Mouse (Mus musculus) spleen, adult 2 months (tissue): ENCODE measurements around the gene Slc34a1.

Experiments
- CTCF ChIP-seq: fragments of 200-500 bp; IDR thresholded peaks from 2 replicates; pipeline ENCODE4 v1.5.1; 2011; ENCODE audit warnings: mild to moderate bottlenecking, inconsistent platforms; ENCODE audit not compliant: insufficient read depth, insufficient read length, insufficient replicate concordance; ENCODE audit errors: extremely low read depth
- POLR2A ChIP-seq: fragments of 200-500 bp; IDR thresholded peaks from 2 replicates; pipeline ENCODE4 v1.6.1; 2011; ENCODE audit warnings: low read depth, low read length, inconsistent platforms

DNA sequence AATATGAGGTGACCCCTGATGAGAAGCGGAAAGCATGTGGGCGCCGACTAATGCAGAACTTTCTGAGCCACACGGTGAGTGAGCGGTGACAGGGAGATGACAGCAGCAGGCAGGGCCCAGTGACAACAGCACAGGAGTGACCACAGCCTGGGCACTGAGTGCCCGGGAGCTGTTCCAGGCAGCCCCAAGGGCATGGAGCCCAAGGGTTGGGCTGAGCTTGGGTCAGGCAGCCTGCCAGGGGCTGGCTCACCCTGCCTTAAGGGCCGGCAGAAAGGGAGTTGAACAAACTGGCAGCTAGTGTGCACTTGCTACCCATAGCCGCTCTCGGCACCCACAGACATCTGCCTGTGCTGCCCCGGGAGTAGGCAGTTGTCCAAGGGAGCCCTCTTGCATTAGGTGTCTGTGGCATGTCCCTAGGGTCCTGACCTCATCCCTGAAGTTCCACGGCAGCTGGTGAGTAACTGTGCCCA, 52.6 kb downstream of the Slc34a1 start:
- TF ChIP-seq POLR2A (no peak), CTCF (no peak)
